Mouse (Mus musculus): ENCODE data around the gene Hoxa6. TPM values are rescaled to one million over a fixed set of nuclear protein-coding genes. Genes with fewer than 3 reads are reported as not detected.
A peak's percentile ranks its signal among the peaks of the same experiment; 100 is the strongest.

Gene Hoxa6
- polyA plus RNA-seq, 1 experiment from 2014 or later: 0.33 TPM

DNA sequence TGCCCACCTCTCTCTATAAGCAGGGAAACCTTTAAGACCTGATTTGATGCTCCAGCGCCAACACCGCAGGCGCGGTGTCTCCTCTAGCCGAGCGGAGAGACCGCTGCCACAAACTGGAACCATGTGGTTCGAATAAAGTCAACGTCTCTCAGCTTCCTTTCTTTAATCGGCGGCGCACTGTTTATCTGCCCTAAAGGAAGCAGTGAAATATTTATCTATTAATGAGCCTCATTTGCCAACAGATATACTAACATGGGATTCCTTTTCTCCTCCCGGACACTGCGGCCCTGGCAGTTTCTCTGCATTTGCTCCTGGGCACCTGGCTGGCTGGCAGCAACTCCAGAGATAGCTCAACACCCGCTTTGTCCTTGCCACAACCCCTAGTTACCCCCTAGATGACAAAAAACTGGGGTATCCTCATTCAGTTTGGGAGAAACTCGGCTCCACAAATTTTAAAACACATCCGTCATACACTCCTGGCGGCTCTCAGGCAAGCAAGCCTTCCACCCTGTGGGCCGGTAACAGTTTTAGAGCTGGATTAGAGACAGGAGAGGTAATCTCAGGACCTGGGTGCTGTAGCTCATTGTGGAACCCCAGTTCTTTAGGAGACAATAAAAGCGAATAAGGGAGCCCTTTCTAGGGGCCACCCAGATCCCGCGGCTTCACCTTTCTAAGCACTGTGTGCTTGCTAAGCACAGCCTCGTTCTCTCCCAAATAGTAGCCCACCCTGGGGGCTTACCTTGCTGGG lies 9.5 kb upstream of the Hoxa6 start:
- Histone ChIP-seq H3K4me2 (replicated peaks; ENCODE audit: low read depth) (peak overlapping the region; percentile 53), H3K9ac (ENCODE audit: low read length) (peak overlapping the region; percentile 60; the same call in 1 of the 2 replicates), H3K9me3 (ENCODE audit: control insufficient read depth, low read length) (no peaks in the 10 kb centered on the region), H3K4me3 (ENCODE audit: low read depth, low read length) (peak overlapping the region; percentile 43), H3K27ac (replicated peaks) (peak overlapping the region; percentile 58; the same call in 1 of the 2 replicates), H3K4me1 (replicated peaks; ENCODE audit: control insufficient read depth, insufficient read depth) (no peaks in the 10 kb centered on the region), H3K36me3 (ENCODE audit: control insufficient read depth, insufficient read depth, low read length) (no peaks in the 10 kb centered on the region), H3K27me3 (ENCODE audit: control insufficient read depth, insufficient read depth, low read length) (peaks cover 37% of the 10 kb centered on the region; the same call in 1 of the 2 replicates)
- ATAC-seq (ENCODE audit: low FRiP score, low TSS enrichment): no peak
- 14% methylated on average over 23 of the region's 23 CpGs for WGBS
- no peak for DNase-seq (ENCODE audit: low spot score)
- TF ChIP-seq CTCF (IDR thresholded peaks at IDR 0.05; ENCODE audit: low read depth): no peak
- no peak for TF ChIP-seq EP300 (optimal IDR thresholded peaks at IDR 0.05)

DNA sequence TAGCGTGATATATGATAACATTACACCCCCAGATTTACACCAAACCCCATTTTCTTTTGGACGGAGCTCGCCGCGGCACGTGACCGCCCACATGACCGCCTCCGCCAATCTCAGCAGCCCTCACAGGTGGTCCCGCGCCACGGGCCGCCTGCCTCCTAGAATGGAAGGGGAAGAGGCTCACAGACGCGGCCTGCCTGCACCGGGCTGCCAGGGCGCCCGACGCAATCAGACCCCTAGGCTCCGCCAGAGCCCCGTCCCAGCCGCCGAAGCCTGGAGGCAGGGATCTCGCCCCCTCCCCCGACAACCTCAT lies 8.9 kb upstream of the Hoxa6 start:
- DNase-seq (ENCODE audit: low spot score): no peak
- no peaks in the 10 kb centered on the region for H3K4me1 ChIP-seq (replicated peaks; ENCODE audit: control insufficient read depth, insufficient read depth)
- H3K4me3 ChIP-seq (ENCODE audit: low read depth, low read length): peak overlapping the region; percentile 43
- H3K9me3 ChIP-seq (ENCODE audit: control insufficient read depth, low read length): no peaks in the 10 kb centered on the region
- peak; percentile 58; the same call in 1 of the 2 replicates for ATAC-seq (ENCODE audit: low FRiP score, low TSS enrichment)
- H3K36me3 ChIP-seq (ENCODE audit: control insufficient read depth, insufficient read depth, low read length): no peaks in the 10 kb centered on the region
- H3K9ac ChIP-seq (ENCODE audit: low read length): peak overlapping the region; percentile 60; the same call in 1 of the 2 replicates
- 0% methylated on average over 25 of the region's 25 CpGs for WGBS
- TF ChIP-seq CTCF (IDR thresholded peaks at IDR 0.05; ENCODE audit: low read depth) (no peak), EP300 (optimal IDR thresholded peaks at IDR 0.05) (no peak)
- H3K27me3 ChIP-seq (ENCODE audit: control insufficient read depth, insufficient read depth, low read length): peaks cover 37% of the 10 kb centered on the region; the same call in 1 of the 2 replicates
- peak overlapping the region; percentile 58; the same call in 1 of the 2 replicates for H3K27ac ChIP-seq (replicated peaks)
- H3K4me2 ChIP-seq (replicated peaks; ENCODE audit: low read depth): peak overlapping the region; percentile 53

DNA sequence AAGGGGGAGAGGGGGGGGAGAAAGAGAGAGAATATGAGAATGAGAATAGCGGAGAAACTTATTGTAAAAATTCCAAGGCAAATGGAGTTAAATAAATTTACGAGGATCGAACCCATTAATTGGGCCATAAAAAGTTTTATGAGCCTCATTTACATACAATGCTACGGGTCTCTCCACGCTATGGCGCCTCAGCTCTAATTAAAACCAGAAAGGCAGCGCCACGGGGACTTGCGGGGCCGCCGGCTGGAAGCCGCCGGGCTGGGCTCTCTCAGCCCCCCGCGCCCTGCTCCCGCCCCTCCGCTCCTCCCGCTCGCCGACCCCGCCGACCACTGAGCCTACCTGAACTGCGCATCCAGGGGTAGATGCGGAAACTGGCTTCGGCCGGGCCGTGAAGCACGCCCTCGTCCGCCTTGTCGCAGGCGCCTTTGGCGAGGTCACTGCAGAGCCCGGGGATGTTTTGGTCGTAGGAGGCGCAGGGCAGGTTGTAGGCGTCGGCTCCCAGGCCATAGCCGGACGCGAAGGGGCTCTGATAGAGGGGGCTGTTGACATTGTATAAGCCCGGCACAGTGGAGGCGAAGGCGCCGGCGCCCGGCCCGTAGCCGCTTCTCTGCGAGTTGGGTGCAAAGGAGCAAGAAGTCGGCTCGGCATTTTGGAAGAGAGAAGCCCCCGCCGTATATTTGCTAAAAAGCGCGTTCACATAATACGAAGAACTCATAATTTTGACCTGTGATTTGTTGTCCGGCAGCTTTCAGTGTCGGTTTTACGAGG lies 8.4 kb upstream of the Hoxa6 start:
- Histone ChIP-seq H3K4me1 (replicated peaks; ENCODE audit: control insufficient read depth, insufficient read depth) (no peaks in the 10 kb centered on the region), H3K9me3 (ENCODE audit: control insufficient read depth, low read length) (no peaks in the 10 kb centered on the region), H3K9ac (ENCODE audit: low read length) (peak overlapping the region; percentile 56), H3K27me3 (ENCODE audit: control insufficient read depth, insufficient read depth, low read length) (peaks cover 32% of the 10 kb centered on the region; the same call in 1 of the 2 replicates), H3K27ac (replicated peaks) (peak overlapping the region; percentile 61; the same call in 1 of the 2 replicates), H3K4me3 (ENCODE audit: low read depth, low read length) (peak overlapping the region; percentile 43), H3K36me3 (ENCODE audit: control insufficient read depth, insufficient read depth, low read length) (no peaks in the 10 kb centered on the region), H3K4me2 (replicated peaks; ENCODE audit: low read depth) (peak overlapping the region; percentile 53)
- WGBS: 3% methylated on average over 57 of the region's 60 CpGs
- no peak for TF ChIP-seq EP300 (optimal IDR thresholded peaks at IDR 0.05)
- no peak for TF ChIP-seq CTCF (IDR thresholded peaks at IDR 0.05; ENCODE audit: low read depth)
- DNase-seq (ENCODE audit: low spot score) (no peak), ATAC-seq (ENCODE audit: low FRiP score, low TSS enrichment) (no peak)

DNA sequence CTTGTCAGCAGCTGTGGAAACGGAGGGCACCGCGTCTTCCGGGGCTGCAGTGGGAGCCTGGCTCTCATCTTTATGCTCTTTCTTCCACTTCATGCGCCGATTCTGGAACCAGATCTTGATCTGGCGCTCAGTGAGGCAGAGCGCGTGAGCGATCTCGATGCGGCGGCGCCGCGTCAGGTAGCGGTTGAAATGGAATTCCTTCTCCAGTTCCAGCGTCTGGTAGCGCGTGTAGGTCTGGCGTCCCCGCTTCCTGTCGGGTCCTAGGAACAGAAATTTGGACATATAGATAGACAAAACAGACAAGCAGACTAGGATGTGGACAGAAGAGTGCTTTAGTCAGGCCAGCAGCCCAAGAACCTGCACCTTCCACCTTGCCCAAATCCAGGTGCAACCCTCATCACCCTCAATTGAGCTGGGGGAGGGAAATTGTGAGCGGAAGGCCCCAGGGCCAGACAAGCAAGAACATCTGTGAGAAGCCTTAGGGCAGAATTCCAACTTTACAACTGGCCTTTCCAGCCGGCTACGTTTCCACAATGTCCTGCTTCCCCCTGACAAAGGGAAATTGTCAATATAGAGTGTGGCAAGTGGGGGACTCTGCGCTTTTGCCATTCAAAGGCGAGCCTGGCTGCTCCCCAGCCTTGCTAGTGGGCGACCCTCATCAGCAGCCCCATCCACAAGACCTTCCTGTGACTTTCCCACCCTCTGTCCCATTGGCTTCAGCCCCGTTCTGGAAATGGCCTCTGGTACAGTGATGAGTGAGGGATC lies 7.4 kb upstream of the Hoxa6 start:
- H3K27me3 ChIP-seq (ENCODE audit: control insufficient read depth, insufficient read depth, low read length): peaks cover 28% of the 10 kb centered on the region; the same call in 1 of the 2 replicates
- H3K9me3 ChIP-seq (ENCODE audit: control insufficient read depth, low read length): no peaks in the 10 kb centered on the region
- WGBS: 4% methylated on average over 30 of the region's 30 CpGs
- ATAC-seq (ENCODE audit: low FRiP score, low TSS enrichment): no peak
- TF ChIP-seq CTCF (IDR thresholded peaks at IDR 0.05; ENCODE audit: low read depth) (no peak), EP300 (optimal IDR thresholded peaks at IDR 0.05) (no peak)
- no peak for DNase-seq (ENCODE audit: low spot score)
- H3K4me3 ChIP-seq (ENCODE audit: low read depth, low read length): peak overlapping the region; percentile 43
- H3K27ac ChIP-seq (replicated peaks): no peak overlapping the region
- no peaks in the 10 kb centered on the region for H3K36me3 ChIP-seq (ENCODE audit: control insufficient read depth, insufficient read depth, low read length)
- no peak overlapping the region for H3K9ac ChIP-seq (ENCODE audit: low read length)
- no peaks in the 10 kb centered on the region for H3K4me1 ChIP-seq (replicated peaks; ENCODE audit: control insufficient read depth, insufficient read depth)
- H3K4me2 ChIP-seq (replicated peaks; ENCODE audit: low read depth): peak overlapping the region; percentile 53

DNA sequence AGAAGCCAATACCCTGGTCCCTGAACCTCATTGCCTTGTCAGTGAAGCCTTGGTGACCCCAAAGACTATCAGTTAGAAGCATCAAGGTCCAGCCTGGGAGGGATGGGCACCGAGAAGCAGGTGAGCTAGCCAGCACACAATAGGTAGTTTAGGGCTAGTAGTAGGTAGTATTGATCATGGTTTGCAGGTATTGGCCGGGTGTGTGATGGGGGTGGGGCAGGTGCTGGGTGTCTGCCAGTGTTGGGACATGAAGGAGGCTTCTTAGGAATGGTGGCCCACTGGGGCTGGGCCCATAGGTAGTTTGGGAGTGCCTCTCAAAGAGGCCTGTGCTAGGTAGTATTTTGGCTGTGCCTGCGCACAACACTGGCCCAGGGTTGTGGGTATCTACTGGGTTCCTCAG lies 6.5 kb upstream of the Hoxa6 start:
- TF ChIP-seq CTCF (IDR thresholded peaks at IDR 0.05; ENCODE audit: low read depth): no peak
- no peak for TF ChIP-seq EP300 (optimal IDR thresholded peaks at IDR 0.05)
- H3K4me3 ChIP-seq (ENCODE audit: low read depth, low read length): peak overlapping the region; percentile 1; the same call in 1 of the 2 replicates
- H3K4me2 ChIP-seq (replicated peaks; ENCODE audit: low read depth): peak overlapping the region; percentile 53; the same call in 1 of the 2 replicates

More for the DNA sequence above, 6.5 kb upstream of the Hoxa6 start:
- no peaks in the 10 kb centered on the region for H3K9me3 ChIP-seq (ENCODE audit: control insufficient read depth, low read length)
- no peak overlapping the region for H3K9ac ChIP-seq (ENCODE audit: low read length)
- H3K4me1 ChIP-seq (replicated peaks; ENCODE audit: control insufficient read depth, insufficient read depth): no peaks in the 10 kb centered on the region
- H3K27ac ChIP-seq (replicated peaks): no peak overlapping the region
- ATAC-seq (ENCODE audit: low FRiP score, low TSS enrichment) (no peak), DNase-seq (ENCODE audit: low spot score) (no peak)
- no peaks in the 10 kb centered on the region for H3K36me3 ChIP-seq (ENCODE audit: control insufficient read depth, insufficient read depth, low read length)
- 32% methylated on average over 3 of the region's 3 CpGs for WGBS
- peaks cover 23% of the 10 kb centered on the region; the same call in 1 of the 2 replicates for H3K27me3 ChIP-seq (ENCODE audit: control insufficient read depth, insufficient read depth, low read length)
